Mouse (Mus musculus) embryo, embryonic 11.5 days (tissue): ENCODE measurements around the gene Galnt2.

ENCODE experiments used
- DNase-seq: peaks from one replicate; pipeline ENCODE4 v3.0.0-alpha.2; 2012; ENCODE audit warnings: low read depth, low spot score

The Galnt2 gene

GRCm38 (mm10) chr8:124319316-124319652, 88.1 kb downstream of the Galnt2 start:
- no peak for DNase-seq

GRCm38 (mm10) chr8:124321227-124321840, 90.1 kb downstream of the Galnt2 start:
- DNase-seq = no peak

GRCm38 (mm10) chr8:124323356-124323755, 92.2 kb downstream of the Galnt2 start:
- DNase-seq = no peak

GRCm38 (mm10) chr8:124328259-124328658, 97.1 kb downstream of the Galnt2 start:
- DNase-seq = no peak

- no peak for DNase-seq
Measured at GRCm38 (mm10) chr8:124329690-124330089, 98.5 kb downstream of the Galnt2 start.

GRCm38 (mm10) chr8:124330433-124330832, 99.2 kb downstream of the Galnt2 start:
- DNase-seq = no peak

GRCm38 (mm10) chr8:124331094-124331493, 99.9 kb downstream of the Galnt2 start:
- DNase-seq = no peak

GRCm38 (mm10) chr8:124331706-124332105, 100.5 kb downstream of the Galnt2 start:
- DNase-seq = no peak

GRCm38 (mm10) chr8:124336302-124336701, 105.1 kb downstream of the Galnt2 start:
- no peak for DNase-seq

- DNase-seq = no peak
Measured at GRCm38 (mm10) chr8:124339742-124340141, 108.6 kb downstream of the Galnt2 start.

GRCm38 (mm10) chr8:124340360-124341068, 109.3 kb downstream of the Galnt2 start:
- no peak for DNase-seq

- DNase-seq = no peak
Measured at GRCm38 (mm10) chr8:124343151-124343550, 112.0 kb downstream of the Galnt2 start.

- no peak for DNase-seq
Measured at GRCm38 (mm10) chr8:124343991-124344390, 112.8 kb downstream of the Galnt2 start.

- no peak for DNase-seq
Measured at GRCm38 (mm10) chr8:124345098-124345497, 113.9 kb downstream of the Galnt2 start.

GRCm38 (mm10) chr8:124346852-124347523, 115.8 kb downstream of the Galnt2 start:
- peak; percentile 55 for DNase-seq

GRCm38 (mm10) chr8:124348087-124348486, 116.9 kb downstream of the Galnt2 start:
- no peak for DNase-seq

GRCm38 (mm10) chr8:124349663-124350062, 118.5 kb downstream of the Galnt2 start:
- peak; percentile 61 for DNase-seq

GRCm38 (mm10) chr8:124351636-124352035, 120.4 kb downstream of the Galnt2 start:
- no peak for DNase-seq

- no peak for DNase-seq
Measured at GRCm38 (mm10) chr8:124360911-124361310, 129.7 kb downstream of the Galnt2 start.

- no peak for DNase-seq
Measured at GRCm38 (mm10) chr8:124361773-124362427, 130.7 kb downstream of the Galnt2 start.

- no peak for DNase-seq
Measured at GRCm38 (mm10) chr8:124362589-124362988, 131.4 kb downstream of the Galnt2 start.

GRCm38 (mm10) chr8:124363337-124363736, 132.1 kb downstream of the Galnt2 start:
- no peak for DNase-seq
